Mouse (Mus musculus) G1E (cell line): ENCODE results near the gene Mrps12.

Experiments
- CTCF ChIP-seq: IDR thresholded peaks from 2 replicates; pipeline ENCODE4 v1.5.1; 2012; ENCODE audit warnings: low read depth, low read length, inconsistent platforms, mixed read lengths
- GATA1 ChIP-seq: IDR thresholded peaks from 2 replicates; pipeline ENCODE4 v1.6.1; 2012; ENCODE audit warnings: borderline replicate concordance, low read length, inconsistent platforms, mixed read lengths
- POLR2AphosphoS5 ChIP-seq: IDR thresholded peaks from 2 replicates; pipeline ENCODE4 v1.6.1; 2012; ENCODE audit warnings: low read depth, low read length, inconsistent platforms; ENCODE audit not compliant: insufficient replicate concordance
- TAL1 ChIP-seq: conservative IDR thresholded peaks from 2 replicates; pipeline ENCODE4 v1.6.1; 2012; ENCODE audit warnings: low read depth, low read length, inconsistent platforms, mixed read lengths

GRCm38 (mm10) chr7:28780067-28780658 is 38.5 kb upstream of the Mrps12 start:
- TF ChIP-seq CTCF (peak; percentile 57), GATA1 (no peak), TAL1 (no peak), POLR2AphosphoS5 (no peak)
